Mouse (Mus musculus) ES-Bruce4 (cell line): Measurements from ENCODE around the gene Cdc42bpb. TPM values are rescaled to one million over a fixed set of nuclear protein-coding genes. Genes with fewer than 3 reads are reported as not detected.

ENCODE experiments used
- H3K27ac ChIP-seq: 2 replicates; pipeline ENCODE4 v1.5.1; 2012; ENCODE audit warnings: low read length, inconsistent platforms; ENCODE audit not compliant: insufficient read depth
- H3K27me3 ChIP-seq: 2 replicates; pipeline ENCODE4 v1.6.1; 2012; ENCODE audit warnings: mild to moderate bottlenecking, low read length, inconsistent platforms; ENCODE audit not compliant: control insufficient read depth, poor library complexity, insufficient read depth, severe bottlenecking
- H3K36me3 ChIP-seq: 2 replicates; pipeline ENCODE4 v1.6.1; 2012; ENCODE audit warnings: inconsistent platforms, mild to moderate bottlenecking, low read length, moderate library complexity; ENCODE audit not compliant: control insufficient read depth, poor library complexity, insufficient read depth, severe bottlenecking
- H3K4me1 ChIP-seq: one replicate; pipeline ENCODE4 v1.8.1; 2011; ENCODE audit warnings: low read length; ENCODE audit not compliant: control insufficient read depth, insufficient read depth
- H3K4me3 ChIP-seq: 2 replicates; pipeline ENCODE4 v1.5.1; 2011; ENCODE audit warnings: low read depth, mild to moderate bottlenecking, low read length
- H3K9ac ChIP-seq: 2 replicates; pipeline ENCODE4 v1.6.1; 2012; ENCODE audit warnings: low read depth, mild to moderate bottlenecking, inconsistent platforms; ENCODE audit not compliant: poor library complexity, severe bottlenecking
- H3K9me3 ChIP-seq: replicated peaks from 2 replicates; pipeline ENCODE4 v1.6.1; 2012; ENCODE audit warnings: mild to moderate bottlenecking, low read length, inconsistent platforms; ENCODE audit not compliant: control insufficient read depth, poor library complexity, insufficient read depth, severe bottlenecking
- CTCF ChIP-seq: IDR thresholded peaks from one replicate; pipeline ENCODE4 v1.8.1; 2011; ENCODE audit warnings: low read depth, low read length
- EP300 ChIP-seq: IDR thresholded peaks from 2 replicates; pipeline ENCODE4 v1.6.1; 2011; ENCODE audit warnings: low read depth, low read length; ENCODE audit not compliant: insufficient read depth
- POLR2A ChIP-seq: IDR thresholded peaks from one replicate; pipeline ENCODE4 v1.8.1; 2011; ENCODE audit warnings: low read length; ENCODE audit not compliant: insufficient read depth
- polyA plus RNA-seq: library from polyadenylated mRNA; stranded (reverse); fragments of >200 nt; gene quantifications from 2 replicates; pipeline ENCODE4 v1.2.4, GENCODE M21; 2011; ENCODE audit warnings: low read depth; ENCODE audit not compliant: missing spikeins, insufficient read depth, insufficient read length

Cdc42bpb gene
- polyA plus RNA-seq, 1 experiment = 52.3 TPM

DNA sequence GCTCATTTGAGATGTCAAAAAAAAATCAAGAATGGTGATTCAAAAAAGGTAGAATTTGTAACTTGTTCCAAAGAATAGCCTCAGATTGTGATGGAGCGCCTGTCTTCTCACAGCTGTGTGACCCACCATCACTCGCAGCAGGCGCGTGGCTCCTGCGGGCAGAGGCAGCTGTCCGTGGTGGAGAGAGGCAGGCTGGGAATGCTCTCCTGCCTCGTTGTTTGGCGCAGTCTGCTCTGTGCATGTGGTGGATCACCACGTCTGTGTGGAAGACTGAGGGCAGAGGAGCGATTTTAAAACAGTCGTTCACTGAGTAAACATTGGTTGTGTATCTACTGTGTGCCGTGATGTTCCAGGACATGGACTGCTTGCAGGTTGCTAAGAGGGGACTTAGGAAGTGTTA lies 133.8 kb downstream of the Cdc42bpb start:
- no peaks in the 10 kb centered on the region for H3K4me1 ChIP-seq
- H3K27me3 ChIP-seq = no peaks in the 10 kb centered on the region
- no peaks in the 10 kb centered on the region for H3K9me3 ChIP-seq
- no peak for TF ChIP-seq EP300
- no peak for TF ChIP-seq CTCF
- TF ChIP-seq POLR2A = no peak
- no peak overlapping the region for H3K4me3 ChIP-seq
- H3K27ac ChIP-seq = no peak overlapping the region
- H3K9ac ChIP-seq = no peak overlapping the region
- no peaks in the 10 kb centered on the region for H3K36me3 ChIP-seq

Other genes with a start within 250 kb of the Cdc42bpb start
- 11.4 and 13.1 TPM in 2 replicates for gene Traf3, start 211.3 kb downstream of the Cdc42bpb start, polyA plus RNA-seq
- not detected in 2 replicates for gene 4930595D18Rik, start 193.2 kb downstream of the Cdc42bpb start, polyA plus RNA-seq
- gene Amn, start 106.6 kb downstream of the Cdc42bpb start, polyA plus RNA-seq = 1.6 and 1.9 TPM in 2 replicates
- not detected in 2 replicates for gene Lbhd2, start 29.1 kb upstream of the Cdc42bpb start, polyA plus RNA-seq
- 4.2 and 6.1 TPM in 2 replicates for gene Exoc3l4, start 39.3 kb upstream of the Cdc42bpb start, polyA plus RNA-seq
- gene Tnfaip2, start 64.8 kb upstream of the Cdc42bpb start, polyA plus RNA-seq = 1.9 and 4.7 TPM in 2 replicates
- 0.93 and 1.3 TPM in 2 replicates for gene Gm266, start 108.1 kb upstream of the Cdc42bpb start, polyA plus RNA-seq
- 315 and 323 TPM in 2 replicates for gene Eif5, start 160.3 kb upstream of the Cdc42bpb start, polyA plus RNA-seq
- gene Mark3, start 196.8 kb upstream of the Cdc42bpb start, polyA plus RNA-seq = 86.1 and 90.2 TPM in 2 replicates